Mouse (Mus musculus): Measurements from ENCODE around the gene Coq8a. TPM values are rescaled to one million over a fixed set of nuclear protein-coding genes. Genes with fewer than 3 reads are reported as not detected.

Gene Coq8a
- polyA plus RNA-seq, 1 experiment: 6.3 TPM

GRCm38 (mm10) chr1:180188951-180189350, 10.5 kb downstream of the Coq8a start:
- TF ChIP-seq GATA1 (IDR thresholded peaks at IDR 0.05; ENCODE audit: low read length): no peak

DNA sequence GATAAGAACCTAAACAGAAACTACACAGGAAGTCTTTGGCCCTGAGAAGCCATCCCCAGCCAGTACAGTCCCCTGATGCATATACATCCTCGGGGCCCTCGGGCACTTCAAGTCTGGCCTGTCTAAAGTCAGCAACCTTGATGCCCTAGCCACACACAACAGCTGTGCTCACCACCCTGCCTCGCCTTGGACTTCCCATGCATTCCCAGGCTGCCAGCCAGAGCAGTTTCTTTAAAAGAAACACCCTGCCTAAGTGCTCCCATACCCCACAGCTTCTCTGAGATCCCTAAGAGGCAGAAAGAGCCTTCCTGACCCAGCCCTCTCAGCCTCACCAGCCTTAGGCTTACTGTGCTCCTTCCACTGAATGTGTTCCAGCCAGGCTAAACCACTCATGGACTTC, 13.0 kb downstream of the Coq8a start:
- TF ChIP-seq GATA1 (IDR thresholded peaks at IDR 0.05; ENCODE audit: low read length): no peak

DNA sequence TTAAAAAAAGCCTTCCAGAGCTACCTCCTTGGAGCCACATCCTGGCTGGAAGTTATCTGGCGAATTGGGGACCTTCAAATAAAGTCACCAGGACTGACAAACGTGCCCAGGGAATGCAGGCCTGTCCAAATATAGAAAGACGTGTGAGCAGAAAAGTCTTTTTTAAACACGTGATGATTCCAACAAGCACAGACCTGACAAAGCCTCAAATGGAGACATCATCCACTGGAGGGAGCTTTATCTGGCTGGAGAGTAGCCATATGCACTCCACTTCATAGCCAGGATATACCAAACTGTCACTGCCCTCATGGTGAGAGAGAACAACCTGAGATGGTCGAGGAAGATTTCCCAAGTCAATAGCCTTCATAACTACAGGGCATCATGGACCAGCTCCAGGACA, 13.5 kb downstream of the Coq8a start:
- TF ChIP-seq GATA1 (IDR thresholded peaks at IDR 0.05; ENCODE audit: low read length): no peak

DNA sequence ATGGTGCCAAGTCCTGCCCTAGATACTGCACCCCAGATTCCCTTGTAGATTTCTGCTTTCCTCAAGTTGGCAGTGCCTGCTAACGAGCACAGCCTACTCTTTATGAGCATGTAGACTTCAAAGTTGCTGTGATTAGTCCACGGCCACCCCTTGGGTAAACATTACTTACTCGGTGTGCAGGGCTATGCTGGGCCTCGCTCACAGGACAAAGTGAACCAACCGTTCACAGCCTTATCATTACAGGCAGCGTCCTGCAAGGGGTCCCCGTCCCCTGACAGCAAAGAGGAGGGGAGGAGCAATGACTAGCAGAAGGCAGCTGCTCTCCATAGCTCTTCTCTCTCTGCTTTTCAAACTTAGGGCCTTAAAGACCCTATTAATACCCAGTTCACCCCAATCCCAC, 14.6 kb downstream of the Coq8a start:
- TF ChIP-seq GATA1 (IDR thresholded peaks at IDR 0.05; ENCODE audit: low read length): no peak

GRCm38 (mm10) chr1:180183525-180184159, 15.8 kb downstream of the Coq8a start:
- no peak for TF ChIP-seq GATA1 (IDR thresholded peaks at IDR 0.05; ENCODE audit: low read length)

DNA sequence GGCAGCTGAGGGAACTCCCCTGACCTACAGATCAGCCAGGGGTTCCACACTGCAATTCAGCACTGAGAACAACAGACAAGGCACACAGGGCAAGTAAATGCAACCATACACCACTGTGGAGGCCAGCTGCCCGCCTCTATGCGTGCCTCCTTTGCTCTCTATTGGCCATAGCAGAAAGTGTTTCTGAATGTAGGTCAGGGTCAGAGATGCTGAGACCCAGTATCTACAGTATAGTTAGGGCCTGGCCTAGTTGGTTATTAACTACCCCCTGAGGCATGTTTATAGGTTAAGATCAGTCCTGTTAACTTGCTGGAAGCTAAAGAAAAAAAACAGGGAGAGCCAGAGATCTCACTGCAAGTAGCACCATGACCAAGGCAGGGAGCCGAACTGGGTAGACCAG, 16.7 kb downstream of the Coq8a start:
- no peak for TF ChIP-seq GATA1 (IDR thresholded peaks at IDR 0.05; ENCODE audit: low read length)

- TF ChIP-seq GATA1 (IDR thresholded peaks at IDR 0.05; ENCODE audit: low read length): no peak
Observed at GRCm38 (mm10) chr1:180181966-180182319, 17.5 kb downstream of the Coq8a start.

- no peak for TF ChIP-seq GATA1 (IDR thresholded peaks at IDR 0.05; ENCODE audit: low read length)
Observed at GRCm38 (mm10) chr1:180181304-180181965, 18.0 kb downstream of the Coq8a start.

- TF ChIP-seq GATA1 (IDR thresholded peaks at IDR 0.05; ENCODE audit: low read length): no peak
Observed at GRCm38 (mm10) chr1:180179840-180180239, 19.6 kb downstream of the Coq8a start.

DNA sequence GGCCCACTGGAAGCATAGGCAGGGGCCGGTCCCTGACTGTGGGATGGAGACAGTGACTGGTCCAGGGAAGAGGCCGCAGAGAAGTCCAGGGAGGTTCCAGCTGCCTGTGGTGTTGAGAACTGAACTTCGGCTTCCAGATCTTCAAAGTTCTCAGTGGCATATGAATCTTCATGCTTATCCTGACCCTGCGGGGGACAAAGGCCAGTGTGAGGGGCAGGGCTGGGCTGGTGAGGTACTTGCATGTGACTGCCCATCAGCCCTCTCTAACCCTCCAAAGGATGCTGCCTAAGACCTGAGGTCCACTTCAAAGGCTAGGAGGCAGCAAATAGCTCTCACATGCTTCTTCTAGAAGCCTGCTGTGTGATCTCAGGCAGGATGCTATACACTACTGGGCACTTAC, 20.3 kb downstream of the Coq8a start:
- no peak for TF ChIP-seq GATA1 (IDR thresholded peaks at IDR 0.05; ENCODE audit: low read length)

- TF ChIP-seq GATA1 (IDR thresholded peaks at IDR 0.05; ENCODE audit: low read length): no peak
Observed at GRCm38 (mm10) chr1:180178340-180178739, 21.1 kb downstream of the Coq8a start.

DNA sequence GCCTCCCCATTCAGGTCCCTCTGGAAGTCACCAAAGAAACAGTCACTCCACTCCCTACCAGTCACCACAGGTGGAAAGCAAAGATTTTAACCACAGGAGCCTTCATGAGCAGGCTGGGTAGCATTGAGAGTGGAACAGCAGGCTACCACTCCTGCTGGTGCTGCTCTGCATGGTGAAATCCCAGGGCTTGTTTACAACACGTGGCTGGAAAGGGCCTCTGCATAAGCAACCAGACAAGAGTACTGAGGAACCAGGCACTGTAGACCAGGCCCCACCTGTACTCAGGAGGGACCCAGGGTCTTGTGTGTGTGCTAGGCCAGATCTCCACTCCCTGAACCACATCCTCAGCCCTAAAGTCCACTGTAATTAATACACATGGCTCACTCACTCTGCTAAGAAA, 22.6 kb downstream of the Coq8a start:
- TF ChIP-seq GATA1 (IDR thresholded peaks at IDR 0.05; ENCODE audit: low read length): no peak

DNA sequence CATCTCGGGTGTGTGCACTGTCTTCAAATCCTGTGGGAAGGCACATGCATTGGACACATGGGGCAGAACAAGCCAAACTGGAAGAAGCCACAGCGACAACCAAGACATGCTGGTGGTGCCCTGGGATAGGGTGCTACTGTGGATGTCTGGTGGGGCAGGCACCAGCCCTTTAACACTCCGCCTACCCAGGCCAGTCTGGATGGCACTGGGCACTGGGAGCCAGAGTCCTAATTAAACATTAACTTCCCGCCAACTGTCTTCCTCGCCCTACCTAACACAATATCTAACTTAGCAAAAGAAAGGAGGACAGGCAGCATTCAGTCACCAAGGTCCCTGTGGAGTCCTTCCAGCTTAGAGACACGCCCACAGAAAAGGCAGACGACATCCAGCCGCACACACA, 23.8 kb downstream of the Coq8a start:
- no peak for TF ChIP-seq GATA1 (IDR thresholded peaks at IDR 0.05; ENCODE audit: low read length)

DNA sequence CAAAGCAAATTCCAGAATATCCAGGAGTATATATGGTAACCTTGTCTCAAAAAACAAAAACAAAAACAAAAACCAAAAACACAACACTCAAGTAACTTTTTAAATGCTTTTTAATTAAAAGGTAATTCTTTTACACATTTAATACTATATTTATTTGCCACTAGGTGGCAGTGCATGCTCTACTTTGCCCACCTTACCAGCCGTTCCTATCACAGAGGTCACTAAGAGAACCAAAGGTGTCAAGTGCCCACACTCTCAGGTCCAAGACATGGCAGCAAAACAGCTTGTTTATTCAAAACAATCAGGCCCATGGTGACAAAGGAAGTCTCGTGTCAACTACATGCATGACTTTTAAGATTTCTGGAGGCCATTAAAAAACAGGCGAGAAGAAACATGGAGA, 24.2 kb downstream of the Coq8a start:
- TF ChIP-seq GATA1 (IDR thresholded peaks at IDR 0.05; ENCODE audit: low read length): no peak

- no peak for TF ChIP-seq GATA1 (IDR thresholded peaks at IDR 0.05; ENCODE audit: low read length)
Observed at GRCm38 (mm10) chr1:180174718-180175117, 24.7 kb downstream of the Coq8a start.

DNA sequence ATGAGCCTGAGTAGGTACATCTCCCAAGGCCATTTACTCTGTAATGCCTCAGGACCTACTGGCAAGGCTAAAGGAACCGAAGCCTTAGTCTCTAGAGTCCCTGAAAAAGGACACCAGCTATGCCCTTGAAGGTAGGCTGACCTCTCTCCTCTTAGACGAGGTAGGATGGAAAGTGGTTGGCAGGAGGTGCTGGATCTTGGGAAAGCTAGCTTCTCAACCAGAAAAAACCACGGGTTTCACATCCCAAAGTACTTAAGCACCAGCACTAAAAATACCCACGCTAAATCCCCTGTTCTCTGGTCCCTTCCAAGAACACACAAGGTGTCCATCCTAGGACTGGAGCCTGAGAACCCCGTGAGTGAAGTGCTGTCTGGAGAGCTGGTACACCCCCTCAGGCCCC, 26.4 kb downstream of the Coq8a start:
- no peak for TF ChIP-seq GATA1 (IDR thresholded peaks at IDR 0.05; ENCODE audit: low read length)

DNA sequence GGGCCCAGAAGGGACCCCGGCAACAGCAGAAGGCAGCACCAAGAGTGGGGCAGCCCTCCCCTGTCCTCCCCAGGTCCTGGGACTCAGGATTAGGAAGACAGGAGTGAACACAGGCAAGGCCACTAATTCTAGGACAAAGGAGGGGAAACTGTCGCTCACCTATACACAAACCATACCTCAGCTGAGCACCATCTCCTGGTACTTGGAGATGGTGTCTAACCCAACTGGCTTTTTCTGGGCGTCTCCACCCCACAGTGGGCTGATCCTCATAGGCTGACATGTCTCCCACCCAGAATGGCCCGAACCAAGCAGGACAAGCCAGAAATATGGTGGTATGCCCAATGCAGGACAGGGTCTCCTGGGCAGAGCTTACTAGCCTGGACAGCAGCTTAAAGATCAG, 26.8 kb downstream of the Coq8a start:
- TF ChIP-seq GATA1 (IDR thresholded peaks at IDR 0.05; ENCODE audit: low read length): no peak

Data from G1E-ER4 (cell line).